Mouse (Mus musculus): ENCODE results near the gene Vopp1. TPM values are rescaled to one million over a fixed set of nuclear protein-coding genes. Genes with fewer than 3 reads are reported as not detected.

The Vopp1 gene
- polyA plus RNA-seq, 1 experiment from 2014 or later, result 45.7 TPM

- peaks cover 15% of the 10 kb centered on the region; the same call in 1 of the 2 replicates for H3K36me3 ChIP-seq (ENCODE audit: insufficient read depth, low read length)
- no peaks in the 10 kb centered on the region for H3K9me3 ChIP-seq (ENCODE audit: low read length)
- H3K27me3 ChIP-seq (ENCODE audit: insufficient read depth, low read length), result no peaks in the 10 kb centered on the region
- no peaks in the 10 kb centered on the region for H3K4me1 ChIP-seq (ENCODE audit: insufficient read depth, low read length)
- no peak for ATAC-seq (ENCODE audit: low FRiP score, low TSS enrichment)
- H3K4me3 ChIP-seq (ENCODE audit: low read length), result no peak overlapping the region
- no peak overlapping the region for H3K9ac ChIP-seq (replicated peaks; ENCODE audit: low read length)
- WGBS, result 98% methylated on average over 6 of the region's 6 CpGs
- no peak overlapping the region for H3K27ac ChIP-seq (ENCODE audit: low read length)
- no peak overlapping the region for H3K4me2 ChIP-seq (replicated peaks; ENCODE audit: low read depth, low read length)
Measured at GRCm38 (mm10) chr6:57787376-57787775, 37.6 kb downstream of the Vopp1 start.

GRCm38 (mm10) chr6:57784251-57784650, 40.7 kb downstream of the Vopp1 start:
- ATAC-seq (ENCODE audit: low FRiP score, low TSS enrichment), result no peak
- no peak overlapping the region for H3K4me2 ChIP-seq (replicated peaks; ENCODE audit: low read depth, low read length)
- 87% methylated on average over 1 of the region's 1 CpGs for WGBS

GRCm38 (mm10) chr6:57782658-57783057, 42.3 kb downstream of the Vopp1 start:
- Histone ChIP-seq H3K4me3 (ENCODE audit: low read length) (no peak overlapping the region), H3K27me3 (ENCODE audit: insufficient read depth, low read length) (no peaks in the 10 kb centered on the region), H3K4me1 (ENCODE audit: insufficient read depth, low read length) (no peaks in the 10 kb centered on the region), H3K36me3 (ENCODE audit: insufficient read depth, low read length) (0 out of 2 replicates have a peak, but pooled peaks cover 3% of the 10 kb centered on the region), H3K9ac (replicated peaks; ENCODE audit: low read length) (no peak overlapping the region), H3K9me3 (ENCODE audit: low read length) (no peaks in the 10 kb centered on the region), H3K27ac (ENCODE audit: low read length) (no peak overlapping the region), H3K4me2 (replicated peaks; ENCODE audit: low read depth, low read length) (no peak overlapping the region)
- ATAC-seq (ENCODE audit: low FRiP score, low TSS enrichment), result no peak
- 88% methylated on average over 1 of the region's 1 CpGs for WGBS

More at GRCm38 (mm10) chr6:57784251-57784650, 40.7 kb downstream of the Vopp1 start:
- Histone ChIP-seq H3K27me3 (ENCODE audit: insufficient read depth, low read length) (no peaks in the 10 kb centered on the region), H3K9ac (replicated peaks; ENCODE audit: low read length) (no peak overlapping the region), H3K27ac (ENCODE audit: low read length) (no peak overlapping the region), H3K4me3 (ENCODE audit: low read length) (no peak overlapping the region), H3K9me3 (ENCODE audit: low read length) (no peaks in the 10 kb centered on the region), H3K4me1 (ENCODE audit: insufficient read depth, low read length) (no peaks in the 10 kb centered on the region), H3K36me3 (ENCODE audit: insufficient read depth, low read length) (peaks cover 8% of the 10 kb centered on the region; the same call in 1 of the 2 replicates)

GRCm38 (mm10) chr6:57780359-57780758, 44.6 kb downstream of the Vopp1 start:
- no peaks in the 10 kb centered on the region for H3K27me3 ChIP-seq (ENCODE audit: insufficient read depth, low read length)
- 81% methylated on average over 3 of the region's 3 CpGs for WGBS
- H3K27ac ChIP-seq (ENCODE audit: low read length), result no peak overlapping the region
- 0 out of 2 replicates have a peak, but pooled peaks cover 3% of the 10 kb centered on the region for H3K36me3 ChIP-seq (ENCODE audit: insufficient read depth, low read length)
- H3K9ac ChIP-seq (replicated peaks; ENCODE audit: low read length), result no peak overlapping the region
- H3K4me2 ChIP-seq (replicated peaks; ENCODE audit: low read depth, low read length), result no peak overlapping the region
- no peak overlapping the region for H3K4me3 ChIP-seq (ENCODE audit: low read length)
- no peaks in the 10 kb centered on the region for H3K4me1 ChIP-seq (ENCODE audit: insufficient read depth, low read length)
- no peaks in the 10 kb centered on the region for H3K9me3 ChIP-seq (ENCODE audit: low read length)
- no peak for ATAC-seq (ENCODE audit: low FRiP score, low TSS enrichment)

- Histone ChIP-seq H3K27me3 (ENCODE audit: insufficient read depth, low read length) (no peaks in the 10 kb centered on the region), H3K4me1 (ENCODE audit: insufficient read depth, low read length) (no peaks in the 10 kb centered on the region), H3K4me2 (replicated peaks; ENCODE audit: low read depth, low read length) (no peak overlapping the region), H3K36me3 (ENCODE audit: insufficient read depth, low read length) (peaks cover 14% of the 10 kb centered on the region), H3K9ac (replicated peaks; ENCODE audit: low read length) (no peak overlapping the region), H3K9me3 (ENCODE audit: low read length) (no peaks in the 10 kb centered on the region), H3K4me3 (ENCODE audit: low read length) (no peak overlapping the region), H3K27ac (ENCODE audit: low read length) (no peak overlapping the region)
- no peak for ATAC-seq (ENCODE audit: low FRiP score, low TSS enrichment)
- 95% methylated on average over 1 of the region's 1 CpGs for WGBS
Measured at GRCm38 (mm10) chr6:57773792-57774191, 51.2 kb downstream of the Vopp1 start.

GRCm38 (mm10) chr6:57770467-57771190, 54.3 kb downstream of the Vopp1 start:
- H3K27me3 ChIP-seq (ENCODE audit: insufficient read depth, low read length), result no peaks in the 10 kb centered on the region
- H3K4me1 ChIP-seq (ENCODE audit: insufficient read depth, low read length), result no peaks in the 10 kb centered on the region
- peaks cover 15% of the 10 kb centered on the region for H3K36me3 ChIP-seq (ENCODE audit: insufficient read depth, low read length)
- 97% methylated on average over 1 of the region's 1 CpGs for WGBS
- H3K27ac ChIP-seq (ENCODE audit: low read length), result no peak overlapping the region
- no peak overlapping the region for H3K4me2 ChIP-seq (replicated peaks; ENCODE audit: low read depth, low read length)
- ATAC-seq (ENCODE audit: low FRiP score, low TSS enrichment), result no peak
- no peak overlapping the region for H3K4me3 ChIP-seq (ENCODE audit: low read length)
- no peaks in the 10 kb centered on the region for H3K9me3 ChIP-seq (ENCODE audit: low read length)
- no peak overlapping the region for H3K9ac ChIP-seq (replicated peaks; ENCODE audit: low read length)

- H3K4me1 ChIP-seq (ENCODE audit: insufficient read depth, low read length), result no peaks in the 10 kb centered on the region
- no peak overlapping the region for H3K4me2 ChIP-seq (replicated peaks; ENCODE audit: low read depth, low read length)
- no peak overlapping the region for H3K4me3 ChIP-seq (ENCODE audit: low read length)
- H3K36me3 ChIP-seq (ENCODE audit: insufficient read depth, low read length), result peaks cover 11% of the 10 kb centered on the region
- no peaks in the 10 kb centered on the region for H3K27me3 ChIP-seq (ENCODE audit: insufficient read depth, low read length)
- 87% methylated on average over 7 of the region's 7 CpGs for WGBS
- no peaks in the 10 kb centered on the region for H3K9me3 ChIP-seq (ENCODE audit: low read length)
- ATAC-seq (ENCODE audit: low FRiP score, low TSS enrichment), result no peak
- H3K9ac ChIP-seq (replicated peaks; ENCODE audit: low read length), result no peak overlapping the region
- H3K27ac ChIP-seq (ENCODE audit: low read length), result no peak overlapping the region
Measured at GRCm38 (mm10) chr6:57768948-57769525, 55.9 kb downstream of the Vopp1 start.

- H3K4me3 ChIP-seq (ENCODE audit: low read length), result no peak overlapping the region
- no peaks in the 10 kb centered on the region for H3K9me3 ChIP-seq (ENCODE audit: low read length)
- peaks cover 3% of the 10 kb centered on the region; the same call in 1 of the 2 replicates for H3K36me3 ChIP-seq (ENCODE audit: insufficient read depth, low read length)
- H3K4me2 ChIP-seq (replicated peaks; ENCODE audit: low read depth, low read length), result no peak overlapping the region
- H3K4me1 ChIP-seq (ENCODE audit: insufficient read depth, low read length), result no peaks in the 10 kb centered on the region
- no peaks in the 10 kb centered on the region for H3K27me3 ChIP-seq (ENCODE audit: insufficient read depth, low read length)
- no peak overlapping the region for H3K9ac ChIP-seq (replicated peaks; ENCODE audit: low read length)
- no peak overlapping the region for H3K27ac ChIP-seq (ENCODE audit: low read length)
- 65% methylated on average over 8 of the region's 8 CpGs for WGBS
- no peak for ATAC-seq (ENCODE audit: low FRiP score, low TSS enrichment)
Measured at GRCm38 (mm10) chr6:57767112-57767868, 57.7 kb downstream of the Vopp1 start.

- Histone ChIP-seq H3K9ac (replicated peaks; ENCODE audit: low read length) (no peak overlapping the region), H3K4me1 (ENCODE audit: insufficient read depth, low read length) (no peaks in the 10 kb centered on the region), H3K4me2 (replicated peaks; ENCODE audit: low read depth, low read length) (no peak overlapping the region), H3K27ac (ENCODE audit: low read length) (no peak overlapping the region), H3K27me3 (ENCODE audit: insufficient read depth, low read length) (no peaks in the 10 kb centered on the region), H3K36me3 (ENCODE audit: insufficient read depth, low read length) (peaks cover 6% of the 10 kb centered on the region; the same call in 1 of the 2 replicates), H3K9me3 (ENCODE audit: low read length) (no peaks in the 10 kb centered on the region), H3K4me3 (ENCODE audit: low read length) (no peak overlapping the region)
- WGBS, result 95% methylated on average over 1 of the region's 1 CpGs
- no peak for ATAC-seq (ENCODE audit: low FRiP score, low TSS enrichment)
Measured at GRCm38 (mm10) chr6:57766287-57766686, 58.7 kb downstream of the Vopp1 start.

All from kidney, embryonic 16.5 days (tissue).